Mouse (Mus musculus) stomach, embryonic 15.5 days (tissue): ENCODE data around the gene Atg2b. TPM values are rescaled to one million over a fixed set of nuclear protein-coding genes. Genes with fewer than 3 reads are reported as not detected.

Source experiments
- ATAC-seq: fragments of 200-750 bp; cut with Nextera tagmentation; 2 replicates; pipeline ENCODE4 v1.8.0; 2017; ENCODE audit warnings: low read depth, moderate number of reproducible peaks, moderate TSS enrichment; ENCODE audit not compliant: insufficient read depth, low FRiP score
- H3K27ac ChIP-seq: fragments of 300-500 bp; sonication (generic); 2 replicates; pipeline ENCODE4 v1.5.1; 2015; ENCODE audit warnings: mild to moderate bottlenecking, inconsistent platforms
- H3K27me3 ChIP-seq: fragments of 300-500 bp; sonication (generic); replicated peaks from 2 replicates; pipeline ENCODE4 v1.6.1; 2015; ENCODE audit warnings: inconsistent platforms
- H3K36me3 ChIP-seq: fragments of 300-500 bp; sonication (generic); 2 replicates; pipeline ENCODE4 v1.6.1; 2015; ENCODE audit warnings: inconsistent platforms
- H3K4me1 ChIP-seq: fragments of 300-500 bp; sonication (generic); 2 replicates; pipeline ENCODE4 v1.6.1; 2015; ENCODE audit warnings: inconsistent platforms
- H3K4me2 ChIP-seq: fragments of 300-500 bp; sonication (generic); 2 replicates; pipeline ENCODE4 v1.6.1; 2015; ENCODE audit warnings: mild to moderate bottlenecking, inconsistent platforms
- H3K4me3 ChIP-seq: fragments of 300-500 bp; sonication (generic); replicated peaks from 2 replicates; pipeline ENCODE4 v1.5.1; 2015; ENCODE audit warnings: inconsistent platforms
- H3K9ac ChIP-seq: fragments of 300-500 bp; sonication (generic); 2 replicates; pipeline ENCODE4 v1.6.1; 2015; ENCODE audit warnings: inconsistent platforms
- H3K9me3 ChIP-seq: fragments of 300-500 bp; sonication (generic); 2 replicates; pipeline ENCODE4 v1.6.1; 2016; ENCODE audit warnings: inconsistent platforms
- WGBS: fragments of 180-500 bp; shearing (Covaris S2); methylation state at CpG from one replicate; pipeline ENCODE4 v1.1.7; 2015; 5-methylcytosine and 5-hydroxymethylcytosine counted together
- polyA plus RNA-seq: library from polyadenylated mRNA; unstranded; fragments of >200 nt; fragmentation: Nextera tagmentation; extraction: Ambion mirVana; gene quantifications from 2 replicates; pipeline ENCODE4 v1.2.1, GENCODE M21; 2015

Gene Atg2b
- polyA plus RNA-seq: 10.6 and 10.7 TPM in 2 replicates

- ATAC-seq: peak; percentile 93
- H3K27me3 ChIP-seq: no peaks in the 10 kb centered on the region
- peaks cover 15% of the 10 kb centered on the region for H3K4me1 ChIP-seq
- H3K4me2 ChIP-seq: peak within 1 kb of the TSS; percentile 83
- peak within 1 kb of the TSS; percentile 94 for H3K4me3 ChIP-seq
- peak within 1 kb of the TSS; percentile 92 for H3K27ac ChIP-seq
- no peaks in the 10 kb centered on the region for H3K9me3 ChIP-seq
- peak within 1 kb of the TSS; percentile 93 for H3K9ac ChIP-seq
- H3K36me3 ChIP-seq: no peaks in the 10 kb centered on the region
- under 1% methylated on average over 69 of the region's 73 CpGs for WGBS
These were observed at the start of gene Atg2b for GRCm38 (mm10) chr12:105685001-105685691. TSS of gene Atg2b (minus strand) at chr12:105685211.

GRCm38 (mm10) chr12:105733370-105734159 is 48.6 kb upstream of the Atg2b start:
- Histone ChIP-seq H3K36me3 (no peaks in the 10 kb centered on the region), H3K27ac (no peak overlapping the region), H3K4me2 (no peak overlapping the region), H3K9ac (no peak overlapping the region), H3K9me3 (no peaks in the 10 kb centered on the region), H3K27me3 (no peaks in the 10 kb centered on the region), H3K4me3 (no peak overlapping the region), H3K4me1 (no peaks in the 10 kb centered on the region)
- ATAC-seq: no peak
- WGBS: 62% methylated on average over 9 of the region's 9 CpGs

- Histone ChIP-seq H3K36me3 (no peaks in the 10 kb centered on the region), H3K27ac (no peak overlapping the region), H3K9me3 (no peaks in the 10 kb centered on the region), H3K4me2 (no peak overlapping the region), H3K27me3 (no peaks in the 10 kb centered on the region), H3K9ac (no peak overlapping the region), H3K4me1 (no peaks in the 10 kb centered on the region), H3K4me3 (no peak overlapping the region)
- 64% methylated on average over 6 of the region's 6 CpGs for WGBS
- no peak for ATAC-seq
These were observed 45.9 kb upstream of the Atg2b start for GRCm38 (mm10) chr12:105730851-105731460.

- Histone ChIP-seq H3K27ac (no peak overlapping the region), H3K4me1 (no peaks in the 10 kb centered on the region), H3K36me3 (no peaks in the 10 kb centered on the region), H3K4me3 (no peak overlapping the region), H3K9me3 (no peaks in the 10 kb centered on the region), H3K27me3 (no peaks in the 10 kb centered on the region), H3K9ac (no peak overlapping the region), H3K4me2 (no peak overlapping the region)
- no peak for ATAC-seq
- 33% methylated on average over 8 of the region's 8 CpGs for WGBS
These were observed 43.0 kb upstream of the Atg2b start for GRCm38 (mm10) chr12:105727964-105728363.

- H3K9ac ChIP-seq: no peak overlapping the region
- ATAC-seq: no peak
- no peaks in the 10 kb centered on the region for H3K36me3 ChIP-seq
- 80% methylated on average over 3 of the region's 3 CpGs for WGBS
- H3K4me2 ChIP-seq: no peak overlapping the region
- H3K4me3 ChIP-seq: no peak overlapping the region
- H3K27ac ChIP-seq: no peak overlapping the region
- H3K4me1 ChIP-seq: no peaks in the 10 kb centered on the region
- no peaks in the 10 kb centered on the region for H3K9me3 ChIP-seq
- H3K27me3 ChIP-seq: no peaks in the 10 kb centered on the region
These were observed 42.3 kb upstream of the Atg2b start for GRCm38 (mm10) chr12:105727268-105727667.

- H3K9me3 ChIP-seq: no peaks in the 10 kb centered on the region
- H3K9ac ChIP-seq: no peak overlapping the region
- H3K27ac ChIP-seq: no peak overlapping the region
- H3K27me3 ChIP-seq: no peaks in the 10 kb centered on the region
- WGBS: 78% methylated on average over 13 of the region's 13 CpGs
- no peaks in the 10 kb centered on the region for H3K36me3 ChIP-seq
- no peak overlapping the region for H3K4me2 ChIP-seq
- no peaks in the 10 kb centered on the region for H3K4me1 ChIP-seq
- no peak overlapping the region for H3K4me3 ChIP-seq
- ATAC-seq: no peak
These were observed 40.7 kb upstream of the Atg2b start for GRCm38 (mm10) chr12:105725736-105726135.

GRCm38 (mm10) chr12:105724616-105725015 is 39.6 kb upstream of the Atg2b start:
- no peaks in the 10 kb centered on the region for H3K9me3 ChIP-seq
- no peaks in the 10 kb centered on the region for H3K27me3 ChIP-seq
- 0 out of 2 replicates have a peak, but pooled peaks have one; percentile 36 for ATAC-seq
- H3K4me3 ChIP-seq: no peak overlapping the region
- no peak overlapping the region for H3K4me2 ChIP-seq
- H3K36me3 ChIP-seq: no peaks in the 10 kb centered on the region
- WGBS: 53% methylated on average over 1 of the region's 1 CpGs
- no peak overlapping the region for H3K9ac ChIP-seq
- H3K27ac ChIP-seq: no peak overlapping the region
- H3K4me1 ChIP-seq: no peaks in the 10 kb centered on the region

GRCm38 (mm10) chr12:105722657-105723056 is 37.6 kb upstream of the Atg2b start:
- Histone ChIP-seq H3K9me3 (no peaks in the 10 kb centered on the region), H3K4me2 (no peak overlapping the region), H3K9ac (no peak overlapping the region), H3K36me3 (no peaks in the 10 kb centered on the region), H3K27ac (no peak overlapping the region), H3K4me3 (no peak overlapping the region), H3K27me3 (no peaks in the 10 kb centered on the region), H3K4me1 (no peaks in the 10 kb centered on the region)
- 1% methylated on average over 5 of the region's 5 CpGs for WGBS
- ATAC-seq: no peak

GRCm38 (mm10) chr12:105721452-105722132 is 36.6 kb upstream of the Atg2b start:
- ATAC-seq: no peak
- no peak overlapping the region for H3K4me2 ChIP-seq
- H3K4me3 ChIP-seq: no peak overlapping the region
- no peaks in the 10 kb centered on the region for H3K36me3 ChIP-seq
- H3K27ac ChIP-seq: no peak overlapping the region
- no peaks in the 10 kb centered on the region for H3K9me3 ChIP-seq
- no peak overlapping the region for H3K9ac ChIP-seq
- no peaks in the 10 kb centered on the region for H3K4me1 ChIP-seq
- WGBS: 59% methylated on average over 14 of the region's 14 CpGs
- H3K27me3 ChIP-seq: no peaks in the 10 kb centered on the region

GRCm38 (mm10) chr12:105720196-105720595 is 35.2 kb upstream of the Atg2b start:
- WGBS: 63% methylated on average over 3 of the region's 3 CpGs
- H3K4me2 ChIP-seq: no peak overlapping the region

GRCm38 (mm10) chr12:105718616-105719015 is 33.6 kb upstream of the Atg2b start:
- peak overlapping the region; percentile 24 for H3K4me2 ChIP-seq
- no peaks in the 10 kb centered on the region for H3K9me3 ChIP-seq
- H3K36me3 ChIP-seq: no peaks in the 10 kb centered on the region
- H3K27me3 ChIP-seq: no peaks in the 10 kb centered on the region
- ATAC-seq: no peak
- no peak overlapping the region for H3K4me3 ChIP-seq
- no peak overlapping the region for H3K27ac ChIP-seq
- no peak overlapping the region for H3K9ac ChIP-seq
- no peaks in the 10 kb centered on the region for H3K4me1 ChIP-seq
- 57% methylated on average over 17 of the region's 17 CpGs for WGBS

More at GRCm38 (mm10) chr12:105720196-105720595, 35.2 kb upstream of the Atg2b start:
- Histone ChIP-seq H3K27me3 (no peaks in the 10 kb centered on the region), H3K27ac (no peak overlapping the region), H3K4me1 (no peaks in the 10 kb centered on the region), H3K9me3 (no peaks in the 10 kb centered on the region), H3K36me3 (no peaks in the 10 kb centered on the region), H3K9ac (no peak overlapping the region), H3K4me3 (no peak overlapping the region)
- no peak for ATAC-seq
